Mouse (Mus musculus) MEL (cell line): ENCODE data around the gene Cdk14.

ENCODE experiments used
- CHD2 ChIP-seq: IDR thresholded peaks from 2 replicates; pipeline ENCODE4 v1.6.1; 2011; ENCODE audit warnings: low read length, improper control_type of control experiment
- CTCF ChIP-seq, 3 experiments: IDR thresholded peaks in 2 of 3; conservative IDR thresholded peaks in 1 of 3; 2 replicates each; pipeline ENCODE4 v1.5.1; 2011 to 2012; ENCODE audit warnings: low read length in 3 of 3, low read depth in 2 of 3, mild to moderate bottlenecking in 2 of 3, improper control_type of control experiment in 1 of 3, inconsistent platforms in 1 of 3, mixed read lengths in 1 of 3, moderate library complexity in 1 of 3; ENCODE audit not compliant: control insufficient read depth in 1 of 3, insufficient read depth in 1 of 3, poor library complexity in 1 of 3, severe bottlenecking in 1 of 3
- EP300 ChIP-seq, 2 experiments: IDR thresholded peaks; 2 replicates each; pipeline ENCODE4 v1.6.1; 2011; ENCODE audit warnings: improper control_type of control experiment in 2 of 2, low read length in 2 of 2, low read depth in 1 of 2, mild to moderate bottlenecking in 1 of 2
- HCFC1 ChIP-seq: IDR thresholded peaks from 2 replicates; pipeline ENCODE4 v1.6.1; 2012; ENCODE audit warnings: low read depth, mild to moderate bottlenecking, inconsistent platforms, low read length, improper control_type of control experiment, moderate library complexity
- JUND ChIP-seq: IDR thresholded peaks from 2 replicates; pipeline ENCODE4 v1.6.1; 2011; ENCODE audit warnings: low read depth, mild to moderate bottlenecking, improper control_type of control experiment, low read length
- MAX ChIP-seq: IDR thresholded peaks from 2 replicates; pipeline ENCODE4 v1.6.1; 2011; ENCODE audit warnings: low read length, improper control_type of control experiment
- MAZ ChIP-seq: IDR thresholded peaks from 2 replicates; pipeline ENCODE4 v1.6.1; 2012; ENCODE audit warnings: low read depth, mild to moderate bottlenecking, inconsistent platforms, low read length, improper control_type of control experiment
- MXI1 ChIP-seq: IDR thresholded peaks from 2 replicates; pipeline ENCODE4 v1.6.1; 2011; ENCODE audit warnings: mild to moderate bottlenecking, low read depth, low read length, improper control_type of control experiment
- POLR2A ChIP-seq, 2 experiments: IDR thresholded peaks; 2 replicates each; pipeline ENCODE4 v1.6.1; 2011 to 2012; ENCODE audit warnings: low read length in 2 of 2, mild to moderate bottlenecking in 2 of 2, control low read depth in 1 of 2, improper control_type of control experiment in 1 of 2, low read depth in 1 of 2, moderate library complexity in 1 of 2; ENCODE audit not compliant: control insufficient read depth in 1 of 2, insufficient read depth in 1 of 2, poor library complexity in 1 of 2
- SMC3 ChIP-seq: IDR thresholded peaks from 2 replicates; pipeline ENCODE4 v1.6.1; 2011; ENCODE audit warnings: low read depth, low read length, improper control_type of control experiment
- TBP ChIP-seq: IDR thresholded peaks from 2 replicates; pipeline ENCODE4 v1.8.0; 2011; ENCODE audit warnings: low read depth, low read length, improper control_type of control experiment
- ZC3H11A ChIP-seq: IDR thresholded peaks from 2 replicates; pipeline ENCODE4 v1.6.1; 2012; ENCODE audit warnings: low read depth, mild to moderate bottlenecking, inconsistent platforms, low read length, improper control_type of control experiment
- ZKSCAN1 ChIP-seq: IDR thresholded peaks from 2 replicates; pipeline ENCODE4 v1.6.1; 2012; ENCODE audit warnings: low read depth, mild to moderate bottlenecking, inconsistent platforms, low read length, improper control_type of control experiment, moderate library complexity

- no peak for TF ChIP-seq MAZ
- TF ChIP-seq MXI1 = no peak
- TF ChIP-seq EP300 (IDR thresholded peaks at IDR 0.05; ENCODE audit: low read depth in 1 of 2, low read length in 2 of 2) = no peak
- no peak for TF ChIP-seq TBP
- TF ChIP-seq CTCF (IDR thresholded peaks at IDR 0.05 in 2 of 3, conservative IDR thresholded peaks at IDR 0.05 in 1 of 3; ENCODE audit: control insufficient read depth in 1 of 3, insufficient read depth in 1 of 3, low read depth in 2 of 3, low read length in 3 of 3, poor library complexity in 1 of 3, severe bottlenecking in 1 of 3) = no peak
- no peak for TF ChIP-seq CHD2
- TF ChIP-seq SMC3 = no peak
- TF ChIP-seq JUND = no peak
- TF ChIP-seq ZKSCAN1 = no peak
- no peak for TF ChIP-seq ZC3H11A
- no peak for TF ChIP-seq POLR2A (IDR thresholded peaks at IDR 0.05; ENCODE audit: control insufficient read depth in 1 of 2, insufficient read depth in 1 of 2, low read depth in 1 of 2, low read length in 2 of 2, poor library complexity in 1 of 2)
- TF ChIP-seq HCFC1 = no peak
- no peak for TF ChIP-seq MAX
These were observed 661.6 kb downstream of the Cdk14 start for GRCm38 (mm10) chr5:4758331-4759080.
